18 mouse cellular contexts compared by ENCODE assay signal in genomic region chr12:32456796-32457195, GRCm38 (mm10).
"Had no signal": no experiment of that assay in that cellular context is flagged by ENCODE, and none has a peak within 500 bp of the region (broad histone marks: within the 10 kb centered on the region; RNA-seq: fewer than 3 reads in every experiment).

No protein-coding gene starts in this region.

- H3K4me1 ChIP-seq: midbrain, embryonic 10.5 days; midbrain, embryonic 12.5 days; midbrain, embryonic 15.5 days; neural tube, embryonic 13.5 days; neural tube, embryonic 15.5 days had no signal

- ATAC-seq: midbrain, embryonic 15.5 days had no signal

- DNase-seq: lung, adult 18-20 months; lung, embryonic 14.5 days; lung, postnatal 10 days; lung, postnatal 4 days; right cerebral cortex, adult 18-20 months; right cerebral cortex, postnatal 25 days; right cerebral cortex, postnatal 4 days; spleen, adult 18-20 months; thymus, adult 2 months; thymus, postnatal 25 days; thymus, postnatal 4 days had no signal

- H3K4me3 ChIP-seq: midbrain, embryonic 10.5 days; midbrain, embryonic 12.5 days; midbrain, embryonic 15.5 days; myocyte; neural tube, embryonic 13.5 days; neural tube, embryonic 15.5 days had no signal

- H3K4me2 ChIP-seq: lung, embryonic 14.5 days; midbrain, embryonic 12.5 days; midbrain, embryonic 15.5 days; neural tube, embryonic 13.5 days; neural tube, embryonic 15.5 days had no signal

- H3K27me3 ChIP-seq: midbrain, embryonic 12.5 days; midbrain, embryonic 15.5 days; neural tube, embryonic 13.5 days; neural tube, embryonic 15.5 days had no signal

- H3K9ac ChIP-seq: liver, embryonic 14.5 days; lung, embryonic 14.5 days; midbrain, embryonic 12.5 days; midbrain, embryonic 15.5 days; neural tube, embryonic 13.5 days; neural tube, embryonic 15.5 days had no signal

- H3K27ac ChIP-seq: liver, embryonic 14.5 days; midbrain, embryonic 10.5 days; midbrain, embryonic 12.5 days; midbrain, embryonic 15.5 days; neural tube, embryonic 13.5 days; neural tube, embryonic 15.5 days had no signal

- H3K36me3 ChIP-seq: midbrain, embryonic 10.5 days; midbrain, embryonic 12.5 days; midbrain, embryonic 15.5 days; neural tube, embryonic 13.5 days; neural tube, embryonic 15.5 days had no signal

- H3K9me3 ChIP-seq: midbrain, embryonic 10.5 days; midbrain, embryonic 12.5 days; midbrain, embryonic 15.5 days; neural tube, embryonic 13.5 days; neural tube, embryonic 15.5 days had no signal
